Mouse (Mus musculus) heart, postnatal 36 days (tissue): Measurements from ENCODE around the gene Akt2. TPM values are rescaled to one million over a fixed set of nuclear protein-coding genes. Genes with fewer than 3 reads are reported as not detected.

ENCODE experiments used
- DNase-seq, 2 experiments: peaks; one replicate each; pipeline ENCODE4 v3.0.0; 2021 to 2022
- intact Hi-C: fragments of 180-260 bp; cut with DNase I; formaldehyde crosslinking; loops from one replicate; pipeline ENCODE4 v1.15.1; 2025
- total RNA-seq, 2 experiments: library from RNA; stranded (reverse); gene quantifications; 2 replicates each; pipeline ENCODE4 v1.2.3; 2021

Gene Akt2
- total RNA-seq, 2 experiments from 2014 or later = 172 to 194 TPM

DNA sequence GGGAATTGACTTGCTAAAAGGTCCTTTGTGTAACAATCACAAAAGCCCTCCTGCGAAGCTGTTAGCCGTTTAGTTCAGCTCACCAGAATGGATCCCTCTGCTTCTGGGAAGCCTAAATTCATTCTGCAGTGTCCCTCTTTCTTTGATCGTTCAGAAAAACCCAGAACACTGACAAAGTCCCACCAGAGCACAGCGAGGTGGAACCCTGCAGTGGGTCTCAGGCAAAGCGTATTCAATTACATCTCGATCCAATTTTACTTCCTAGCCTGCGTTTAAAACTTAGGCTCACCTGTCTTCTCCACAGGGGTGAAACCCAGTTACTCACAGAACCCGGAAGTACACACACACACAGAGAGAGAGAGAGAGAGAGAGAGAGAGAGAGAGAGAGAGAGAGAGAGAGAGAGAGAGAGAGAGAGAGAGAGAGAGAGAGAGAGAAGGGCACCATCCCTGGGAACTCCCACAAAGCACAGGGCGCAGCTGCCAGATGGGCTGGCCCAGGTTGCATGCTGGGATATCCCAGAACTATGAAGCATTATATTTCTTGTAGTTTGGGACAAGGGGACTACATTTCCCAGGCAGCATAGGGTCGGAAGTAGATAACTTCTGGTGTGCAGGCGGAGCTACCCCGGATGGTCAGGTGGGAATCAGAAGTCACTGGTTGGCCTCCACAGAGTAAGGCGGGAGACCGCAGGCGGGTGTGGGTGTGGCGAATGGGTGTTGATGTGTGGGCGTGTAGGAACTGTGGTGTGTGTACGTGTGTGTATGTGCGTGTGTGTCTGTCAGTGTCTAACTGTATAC, 97.7 kb downstream of the Akt2 start, which contains the start of gene Zfp607b:
Zfp607b (plus strand) TSS at position 526 of the 798 bp plus-strand sequence.
- peak; percentile 82 to 84 for DNase-seq
- intact Hi-C loops = loop anchor here (5.0 to 10.0 kb wide), 3 partner anchors 97 to 354 kb away; partner anchors contain the start of genes Akt2 and Ltbp4

Other genes with a start within 250 kb of the Akt2 start
- gene Shkbp1, start 235.5 kb upstream of the Akt2 start, total RNA-seq = 1 to 10 TPM; 6.5 to 7.5 TPM
- gene Gm20479, start 234.1 kb upstream of the Akt2 start, total RNA-seq = not detected
- under 1 TPM; 0.22 to 0.41 TPM for gene Sptbn4, start 143.9 kb upstream of the Akt2 start, total RNA-seq
- 10 to 100 TPM; 29.9 to 31.8 TPM for gene Blvrb, start 143.6 kb upstream of the Akt2 start, total RNA-seq
- gene Sertad3, start 117.8 kb upstream of the Akt2 start, total RNA-seq = 1 to 10 TPM; 8.3 to 8.4 TPM
- 10 to 100 TPM in 1 of 2 experiments, 1 to 10 TPM in 1; 9.5 to 11.5 TPM for gene Sertad1, start 104.6 kb upstream of the Akt2 start, total RNA-seq
- under 1 TPM; 0.95 to 0.97 TPM for gene Prx, start 92.2 kb upstream of the Akt2 start, total RNA-seq
- gene Hipk4, start 68.3 kb upstream of the Akt2 start, total RNA-seq = under 1 TPM; 0.14 to 0.17 TPM
- gene Pld3, start 38.3 kb upstream of the Akt2 start, total RNA-seq = 10 to 100 TPM; 26.0 to 29.0 TPM
- gene 2310022A10Rik, start 38.3 kb upstream of the Akt2 start, total RNA-seq = 10 to 100 TPM; 67.6 to 69.0 TPM
- not detected for gene Ttc9b, start 62.4 kb downstream of the Akt2 start, total RNA-seq
- 10 to 100 TPM; 20.6 to 23.1 TPM for gene Map3k10, start 83.0 kb downstream of the Akt2 start, total RNA-seq
- gene Zfp607b, start 97.8 kb downstream of the Akt2 start, total RNA-seq = under 1 TPM; 0.44 to 0.60 TPM
- gene Zfp60, start 139.8 kb downstream of the Akt2 start, total RNA-seq = 1 to 10 TPM; 7.9 to 8.3 TPM
- gene Zfp626, start 215.6 kb downstream of the Akt2 start, total RNA-seq = 1 to 10 TPM; 4.4 to 4.9 TPM
- 1 to 10 TPM; 2.4 to 2.7 TPM for gene Zfp59, start 247.1 kb downstream of the Akt2 start, total RNA-seq